Mouse (Mus musculus): ENCODE results near the gene Cadps.

The Cadps gene

DNA sequence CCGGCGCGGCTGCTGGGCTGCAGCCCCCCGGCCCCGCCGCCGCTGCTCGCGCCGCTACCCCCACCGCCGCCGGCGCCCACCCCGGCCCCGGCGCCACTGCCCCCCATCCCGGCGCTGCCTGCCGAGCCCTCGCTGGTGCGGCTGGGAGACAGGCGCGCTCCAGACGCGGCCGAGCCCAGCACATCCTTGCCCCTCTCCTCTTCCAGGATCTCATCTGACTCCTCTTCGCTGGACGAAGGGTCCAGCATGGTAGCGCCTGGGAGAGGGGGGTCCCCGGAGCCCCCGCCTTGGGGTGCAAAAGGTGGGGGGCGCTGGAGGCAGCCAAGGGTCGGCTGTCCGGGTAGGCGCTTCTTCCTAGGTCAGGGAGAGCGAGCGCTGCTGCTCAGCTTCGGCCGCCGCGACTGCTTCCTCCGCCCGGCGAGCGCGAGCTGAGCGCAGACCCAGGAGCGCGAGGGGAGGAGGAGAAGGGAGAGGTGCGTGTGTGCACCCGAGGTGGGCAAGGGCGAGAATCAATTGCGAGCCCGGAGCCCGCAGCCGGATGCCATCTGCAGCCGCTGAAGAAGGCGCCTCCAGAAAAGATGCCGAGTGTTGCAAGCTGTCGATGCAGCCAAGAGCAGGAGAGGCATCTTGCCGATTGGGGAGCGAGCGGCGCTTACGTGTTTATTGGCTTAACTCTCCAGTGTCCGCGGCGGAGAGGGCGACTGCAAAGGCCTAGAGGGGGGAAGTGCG, at the start of gene Cadps:
Gene Cadps, minus strand, starts transcription at position 589 of the 729 bp plus-strand sequence.
- DNase-seq (ENCODE audit: low spot score): peak; percentile 77

DNA sequence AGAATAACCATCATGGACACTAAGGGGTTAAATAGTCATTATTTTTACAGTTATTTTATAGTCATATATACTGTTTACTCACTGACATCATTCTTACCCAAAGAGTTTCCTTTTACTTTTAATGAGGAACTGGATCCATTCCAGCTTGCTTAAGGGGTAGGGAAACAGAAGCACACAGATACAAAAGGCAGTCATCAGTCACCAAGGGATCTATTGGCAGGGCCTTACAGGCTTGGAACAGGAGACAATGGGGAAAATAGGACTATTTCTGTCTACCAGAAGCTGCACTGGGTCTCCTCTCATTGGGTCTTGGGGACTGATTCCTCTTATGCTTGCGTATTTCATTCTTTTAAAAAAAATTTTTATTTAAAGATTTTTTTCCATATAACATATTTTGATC, 46.7 kb upstream of the Cadps start:
- DNase-seq (ENCODE audit: low spot score): no peak

DNA sequence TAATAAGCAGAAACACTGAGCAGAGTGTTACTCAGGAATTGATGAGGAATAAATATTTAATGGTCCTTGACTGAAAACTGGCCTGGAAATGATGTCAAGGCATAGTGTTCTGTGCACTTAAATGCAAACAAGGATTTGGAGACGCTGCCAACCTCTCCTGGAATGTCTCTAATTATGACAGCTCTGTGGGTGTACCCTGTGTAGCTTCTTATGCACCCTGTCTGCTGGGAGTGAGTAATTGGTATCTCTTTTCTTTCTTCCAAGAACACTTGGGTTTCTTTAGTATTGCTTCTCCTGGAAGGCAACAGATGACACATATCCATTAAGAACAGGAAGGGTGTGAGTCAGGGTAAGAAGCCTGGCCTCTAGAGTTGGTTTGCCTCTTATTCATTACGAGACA, 42.4 kb upstream of the Cadps start:
- no peak for DNase-seq (ENCODE audit: low spot score)

DNA sequence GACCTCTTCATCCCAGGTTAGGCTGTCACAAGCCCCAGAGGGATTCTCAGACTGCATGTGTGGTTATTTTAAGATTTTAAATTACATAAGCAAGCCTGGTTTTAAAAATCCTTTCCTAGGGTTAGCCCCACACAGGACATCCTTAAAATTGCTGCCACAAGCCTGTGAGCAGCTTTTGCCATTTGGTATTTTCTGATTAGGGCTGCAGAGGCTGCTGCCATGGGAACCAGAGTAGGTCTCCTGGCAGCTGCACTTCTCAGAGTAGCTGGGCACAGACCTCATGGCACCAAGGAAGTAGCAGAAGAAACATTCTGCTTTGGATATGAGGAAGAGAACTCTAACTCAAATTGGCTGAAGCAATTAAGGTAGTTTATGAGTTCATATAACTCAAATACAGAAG, 21.0 kb upstream of the Cadps start:
- no peak for DNase-seq (ENCODE audit: low spot score)

DNA sequence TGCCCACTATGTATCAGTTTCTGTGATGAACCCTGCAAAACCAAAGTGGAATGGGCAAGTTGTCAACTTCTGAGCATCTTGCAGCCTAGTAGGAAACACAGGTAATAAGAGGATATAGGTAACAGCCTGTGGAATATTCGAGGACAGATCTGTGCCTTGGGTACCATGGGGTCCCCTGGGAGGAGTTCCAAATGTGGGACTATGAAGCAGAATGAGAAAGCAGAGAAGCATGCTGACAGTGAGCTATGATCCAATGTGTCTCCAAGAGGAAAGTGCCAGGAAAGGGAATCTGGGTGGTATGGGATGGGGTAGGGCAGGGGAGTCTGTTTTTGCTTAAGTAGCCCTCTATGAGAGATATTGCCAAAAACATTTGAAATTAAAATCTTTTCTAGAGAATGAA, 16.6 kb upstream of the Cadps start:
- DNase-seq (ENCODE audit: low spot score): no peak

DNA sequence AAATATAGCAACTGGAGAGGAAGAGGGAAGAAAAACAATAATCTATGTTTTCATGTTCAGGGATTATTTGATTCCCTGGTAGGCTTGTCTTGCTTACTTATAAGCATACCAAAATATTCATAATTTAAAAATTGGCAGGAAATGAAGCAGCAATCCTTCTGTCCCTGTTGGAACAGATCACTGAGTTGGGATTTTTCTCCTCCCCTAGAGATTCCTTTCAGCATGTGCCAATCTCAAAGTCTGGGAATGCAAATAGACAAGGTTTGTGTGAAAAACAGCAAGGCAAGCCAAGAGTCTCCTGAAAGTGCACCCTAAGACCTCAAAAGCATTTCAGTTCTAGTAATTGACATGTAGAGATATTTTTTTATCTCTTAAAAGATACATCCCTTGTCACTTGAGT, 16.1 kb upstream of the Cadps start:
- DNase-seq (ENCODE audit: low spot score): no peak

DNA sequence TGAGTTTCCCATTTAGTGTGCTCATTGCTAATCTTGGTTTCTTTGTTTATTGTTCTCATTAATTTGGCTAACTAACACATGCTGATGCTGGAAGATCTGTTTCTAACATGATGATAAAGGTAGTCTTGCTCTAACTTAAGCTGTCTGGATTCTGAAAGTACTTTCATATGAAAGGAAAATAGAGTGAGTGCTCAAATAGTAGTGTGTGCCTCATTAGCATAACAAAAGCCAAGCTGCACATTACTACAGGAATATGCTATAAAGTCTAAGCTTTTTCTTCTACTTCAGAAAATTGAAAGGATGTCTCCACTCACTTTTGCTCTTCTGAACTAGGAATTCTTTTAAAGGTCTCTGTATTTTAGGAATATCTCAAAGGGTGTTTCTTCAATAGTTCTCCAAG, 15.4 kb upstream of the Cadps start:
- DNase-seq (ENCODE audit: low spot score): no peak

DNA sequence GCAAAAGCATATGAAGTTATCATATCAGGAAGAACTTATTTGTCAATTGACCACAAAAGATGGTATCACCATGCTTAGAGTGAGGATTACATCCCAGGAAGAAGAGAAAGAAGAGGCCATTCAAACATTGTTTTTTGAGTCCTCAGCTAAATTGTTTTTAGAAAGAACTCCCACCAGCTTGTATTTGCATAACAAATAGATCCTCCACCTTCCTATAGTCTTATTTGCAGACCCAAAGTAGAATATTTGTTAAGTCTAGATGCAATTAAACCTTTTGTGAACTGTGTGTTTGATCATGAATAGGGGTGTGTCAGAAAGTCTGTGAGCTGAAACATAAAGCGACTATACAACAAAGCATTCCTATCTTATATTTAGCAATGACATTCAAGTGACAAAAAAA, 15.0 kb upstream of the Cadps start:
- DNase-seq (ENCODE audit: low spot score): no peak

DNA sequence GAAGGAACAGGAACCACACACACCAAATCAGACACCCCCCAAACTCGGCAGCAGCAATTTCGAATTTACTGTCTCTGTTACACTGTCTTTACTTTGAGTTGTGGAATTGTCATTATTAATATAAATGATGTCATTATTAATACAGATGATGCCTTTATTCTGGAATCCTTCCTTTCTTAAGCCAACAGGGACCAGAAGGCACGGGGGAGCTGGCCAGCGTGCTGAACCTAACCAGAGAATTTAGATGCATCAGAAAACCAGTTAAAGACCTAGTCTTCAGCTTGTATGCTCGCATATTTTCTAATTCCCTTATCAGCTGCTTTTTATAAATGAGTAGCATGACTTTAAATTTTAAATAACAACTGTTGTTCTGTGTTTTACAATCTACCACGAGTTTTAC, 902 bp upstream of the Cadps start:
- peak; percentile 78 for DNase-seq (ENCODE audit: low spot score)

DNA sequence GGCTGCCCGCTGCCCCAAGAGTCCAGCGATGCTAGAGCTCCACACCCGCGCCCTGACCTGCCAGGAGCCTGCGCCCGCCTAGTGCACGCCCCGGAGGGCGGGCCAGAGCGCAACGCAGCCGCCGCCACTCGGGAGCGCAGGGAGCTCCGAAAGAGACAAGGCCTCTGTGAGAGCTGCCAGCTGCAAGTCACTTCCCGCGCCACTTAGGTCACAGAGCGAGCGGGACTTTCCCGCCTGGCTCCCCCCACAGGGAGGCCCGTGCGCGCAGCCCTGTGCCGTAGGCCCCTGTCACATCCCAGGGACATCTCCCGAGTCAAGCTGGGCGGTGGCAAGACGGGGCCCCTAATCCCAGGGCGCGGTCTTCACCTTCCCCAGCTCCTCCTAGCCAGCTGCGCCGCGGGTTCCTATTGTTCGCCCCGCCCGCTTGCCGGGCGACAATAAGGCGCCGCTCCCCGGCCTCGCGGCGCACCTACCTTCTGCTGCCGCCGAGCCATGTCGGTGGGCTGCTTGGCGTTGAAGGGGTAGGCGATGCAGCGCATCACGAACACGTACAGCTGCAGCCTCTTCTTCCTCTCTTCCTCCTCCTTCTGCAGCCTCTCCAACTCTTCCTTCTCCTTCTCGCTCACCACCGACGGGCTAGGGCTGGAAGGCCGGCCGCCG, 918 bp downstream of the Cadps start:
- peak; percentile 78 for DNase-seq (ENCODE audit: low spot score)

DNA sequence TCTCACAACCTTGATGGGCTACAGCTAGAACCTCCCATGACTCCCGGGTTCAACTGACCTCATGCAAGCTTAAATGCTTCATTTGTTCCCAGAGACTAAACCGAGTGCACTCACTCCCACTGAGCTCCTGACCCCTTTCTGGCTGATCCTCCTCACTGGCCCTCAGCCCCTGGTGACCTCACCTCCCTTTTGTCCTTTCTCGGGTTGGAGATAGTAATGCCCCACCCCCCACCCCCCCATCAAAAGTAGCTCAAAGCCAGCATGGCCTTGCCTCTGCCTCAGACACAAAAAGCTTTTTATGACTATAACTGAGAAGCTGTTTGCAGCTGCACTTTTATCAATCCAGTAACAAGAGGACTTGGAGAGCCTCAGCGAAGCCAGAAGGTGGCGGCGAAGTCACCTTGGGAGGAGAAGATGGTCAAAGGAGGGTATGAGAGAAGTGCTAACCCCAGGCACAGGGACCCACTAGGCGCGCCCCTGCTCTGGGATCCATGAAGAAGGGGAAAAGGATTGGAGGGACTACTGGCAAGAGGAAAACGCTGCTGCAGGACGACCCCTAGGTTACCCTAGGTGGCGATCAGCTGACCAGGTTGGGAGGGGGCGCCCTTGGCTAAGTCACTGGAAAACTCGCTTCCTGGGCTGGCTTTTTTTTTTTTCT, 1.6 kb downstream of the Cadps start:
- no peak for DNase-seq (ENCODE audit: low spot score)

DNA sequence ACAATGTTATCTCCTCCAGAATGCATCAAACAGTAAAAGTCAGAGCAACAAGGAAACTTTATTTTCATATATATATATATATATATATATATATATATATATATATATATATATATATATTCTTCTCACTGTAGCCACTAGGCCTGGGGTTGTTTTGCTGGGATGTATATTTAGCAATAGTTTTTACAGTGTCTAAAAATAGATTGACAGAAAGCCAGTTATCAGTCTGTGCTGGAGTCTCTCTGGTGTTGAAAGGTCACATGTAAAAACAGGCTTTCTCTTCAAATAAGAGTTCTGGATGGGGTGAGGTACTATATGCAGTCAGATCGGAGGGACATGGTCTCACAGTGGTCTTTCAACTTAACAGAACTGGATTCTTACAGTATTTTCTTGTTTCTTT, 2.7 kb downstream of the Cadps start:
- no peak for DNase-seq (ENCODE audit: low spot score)

DNA sequence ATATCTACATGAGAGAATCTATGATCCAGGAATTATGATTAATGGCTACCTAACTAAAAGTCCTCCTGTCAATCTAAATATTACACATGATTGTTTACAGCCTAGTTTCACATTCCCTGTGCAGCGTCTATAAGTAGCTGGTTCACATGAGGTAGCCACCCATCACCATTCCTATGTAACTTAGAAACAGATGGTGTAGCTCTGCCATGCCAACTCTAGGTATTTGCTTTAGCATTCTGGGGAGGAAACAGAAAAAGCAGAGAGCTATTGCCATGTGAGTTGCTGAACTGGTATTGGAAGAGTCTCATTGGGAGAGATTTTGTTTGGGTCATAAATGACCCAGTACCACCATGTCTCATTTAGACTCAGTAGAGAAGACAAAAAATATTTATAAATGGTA, 4.4 kb downstream of the Cadps start:
- no peak for DNase-seq (ENCODE audit: low spot score)

DNA sequence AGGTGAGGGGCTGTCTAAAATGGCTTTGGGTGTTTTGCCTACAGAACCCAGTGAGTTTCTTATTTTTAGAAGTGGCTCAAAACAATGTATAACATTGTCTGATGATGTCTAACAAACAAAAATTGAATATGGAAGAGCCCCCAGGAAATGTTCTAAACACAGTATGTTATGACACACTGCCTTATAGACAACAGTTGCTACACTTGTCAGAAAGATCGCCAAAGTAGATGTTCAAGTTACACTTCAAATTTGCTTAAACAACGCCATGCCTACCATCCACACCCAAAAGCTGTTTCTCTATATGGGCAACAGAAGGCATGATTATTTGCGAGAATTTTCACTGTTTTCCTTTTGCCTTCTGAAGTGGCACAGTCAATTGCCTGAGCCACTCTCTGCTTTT, 10.8 kb downstream of the Cadps start:
- no peak for DNase-seq (ENCODE audit: low spot score)

DNA sequence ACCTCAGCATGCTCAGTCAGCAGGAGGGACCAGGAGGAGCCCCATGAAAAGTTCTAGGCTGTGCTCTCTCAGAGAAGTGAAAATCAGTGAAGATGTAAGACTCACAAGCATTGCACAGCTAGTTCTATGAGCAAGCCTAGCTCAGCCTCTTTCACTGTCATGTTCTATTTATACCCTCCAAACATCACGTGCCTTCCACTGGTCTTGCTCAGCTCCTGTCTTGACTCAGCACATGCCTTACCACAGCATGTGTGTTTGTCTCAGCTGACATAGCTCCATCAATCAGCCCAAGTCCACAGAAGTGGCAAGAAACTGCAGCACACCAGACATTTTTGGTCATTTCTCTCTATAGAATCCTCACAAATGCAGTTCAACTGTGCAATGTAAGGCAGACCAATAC, 19.9 kb downstream of the Cadps start:
- no peak for DNase-seq (ENCODE audit: low spot score)

DNA sequence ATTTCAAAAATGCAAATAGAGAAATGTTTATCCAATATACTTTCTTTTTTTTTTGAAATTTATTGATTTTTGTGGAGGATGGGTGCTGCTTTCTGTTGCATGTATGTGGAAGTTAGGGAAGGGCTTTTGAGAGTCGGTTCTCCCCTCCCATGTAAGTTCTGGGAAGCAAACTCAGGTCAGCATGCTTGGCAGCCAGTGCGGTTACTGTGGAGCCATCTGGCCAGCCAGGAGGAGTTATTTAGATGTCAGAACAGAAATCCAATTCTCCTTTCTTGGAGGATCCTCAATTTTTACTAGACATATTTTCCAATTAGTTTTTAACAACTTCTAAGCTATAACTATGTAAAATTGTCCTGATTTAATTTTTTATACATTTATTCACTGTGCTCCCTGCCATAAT, 21.8 kb downstream of the Cadps start:
- DNase-seq (ENCODE audit: low spot score): no peak

DNA sequence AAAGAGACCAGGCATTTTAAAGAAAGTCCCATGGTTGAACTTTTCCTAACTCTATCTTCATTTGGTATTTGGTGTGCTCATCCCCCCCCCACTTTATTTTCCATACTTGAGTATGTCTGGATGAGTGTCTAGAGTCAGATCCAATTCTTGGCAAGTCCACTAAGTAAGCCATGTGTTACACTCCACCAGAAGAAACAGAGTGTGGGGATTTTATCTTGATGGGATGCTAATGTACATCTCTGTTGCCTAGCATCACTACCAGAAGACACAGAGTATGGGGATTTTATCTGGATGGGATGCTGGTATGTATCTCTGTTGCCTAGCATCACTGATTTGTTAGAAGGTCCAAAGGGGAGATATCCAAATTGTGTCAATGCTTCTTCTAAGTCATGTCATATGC, 24.0 kb downstream of the Cadps start:
- no peak for DNase-seq (ENCODE audit: low spot score)

DNA sequence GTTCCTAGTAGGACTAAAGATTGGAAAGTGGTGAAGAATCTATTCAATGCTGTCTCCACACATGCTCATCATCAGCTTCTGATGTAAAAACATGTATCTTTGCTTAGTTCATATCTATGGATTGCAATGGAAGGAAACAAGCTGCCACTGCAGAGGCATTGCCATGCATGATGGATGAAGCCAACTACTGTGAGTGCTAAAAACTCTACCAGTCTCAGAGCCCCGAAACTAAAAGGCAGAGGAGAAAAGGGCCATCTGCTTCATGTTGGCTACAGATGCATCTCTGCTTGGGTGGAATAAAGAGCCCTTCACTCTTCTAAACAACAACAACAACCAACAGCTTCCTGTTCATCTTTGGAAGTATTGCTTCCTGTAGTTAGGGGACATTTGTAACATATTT, 38.6 kb downstream of the Cadps start:
- no peak for DNase-seq (ENCODE audit: low spot score)

DNA sequence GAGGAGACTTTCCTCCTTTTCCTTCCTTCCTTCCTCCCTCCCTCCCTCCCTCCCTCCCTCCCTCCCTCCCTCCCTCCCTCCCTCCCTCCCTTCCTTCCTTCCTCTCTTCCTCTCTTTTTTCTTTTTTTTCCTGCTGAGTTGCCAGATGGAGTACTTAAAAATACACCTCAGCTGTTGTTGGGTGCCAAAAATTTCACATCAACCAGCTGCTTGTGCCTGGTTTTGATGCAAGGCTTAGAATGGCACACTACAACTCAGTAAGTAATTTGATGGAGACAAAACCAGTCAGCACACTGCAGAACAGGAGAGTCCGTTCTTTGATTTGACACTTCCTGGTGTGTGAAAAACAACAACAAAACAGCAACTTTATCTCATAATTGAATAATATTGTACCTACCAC, 42.9 kb downstream of the Cadps start:
- no peak for DNase-seq (ENCODE audit: low spot score)

DNA sequence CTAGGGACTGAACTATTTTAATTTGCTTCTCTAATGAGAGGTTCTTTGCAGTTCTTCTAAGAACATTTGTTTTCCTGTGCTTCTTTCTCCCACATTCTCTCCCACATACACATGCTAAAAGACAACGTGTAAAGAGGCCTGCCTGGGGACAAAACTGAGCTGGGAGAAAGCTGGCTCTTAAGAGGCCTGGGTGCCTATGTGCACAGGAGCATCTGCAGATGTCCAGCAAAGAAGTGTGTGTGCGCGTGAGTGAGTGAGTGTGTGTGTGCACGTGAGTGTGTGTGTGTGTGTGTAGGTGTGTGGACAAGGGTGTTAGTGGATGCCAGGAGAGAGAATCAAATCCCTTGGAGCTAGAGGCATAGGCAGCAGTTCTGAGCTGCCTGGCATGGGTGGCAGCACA, 44.9 kb downstream of the Cadps start:
- no peak for DNase-seq (ENCODE audit: low spot score)

DNA sequence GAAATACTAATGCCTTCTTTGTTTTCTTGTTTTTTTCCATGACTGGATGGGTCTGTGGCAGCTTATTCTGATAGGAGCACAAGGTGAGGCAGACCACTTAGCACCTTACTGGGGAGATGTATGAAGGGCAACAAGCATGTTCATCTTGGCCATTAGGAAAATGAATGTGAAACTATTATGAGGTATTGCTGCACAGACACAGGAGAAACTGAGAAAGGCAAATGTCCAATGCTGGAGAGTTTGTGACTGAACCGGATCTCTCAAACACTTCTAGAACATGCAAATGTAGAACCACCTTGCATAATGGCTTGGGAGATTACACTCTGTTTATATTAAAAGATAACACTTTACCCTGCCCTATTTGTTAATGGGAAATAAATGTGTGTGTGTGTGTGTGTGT, 54.0 kb downstream of the Cadps start:
- DNase-seq (ENCODE audit: low spot score): no peak

DNA sequence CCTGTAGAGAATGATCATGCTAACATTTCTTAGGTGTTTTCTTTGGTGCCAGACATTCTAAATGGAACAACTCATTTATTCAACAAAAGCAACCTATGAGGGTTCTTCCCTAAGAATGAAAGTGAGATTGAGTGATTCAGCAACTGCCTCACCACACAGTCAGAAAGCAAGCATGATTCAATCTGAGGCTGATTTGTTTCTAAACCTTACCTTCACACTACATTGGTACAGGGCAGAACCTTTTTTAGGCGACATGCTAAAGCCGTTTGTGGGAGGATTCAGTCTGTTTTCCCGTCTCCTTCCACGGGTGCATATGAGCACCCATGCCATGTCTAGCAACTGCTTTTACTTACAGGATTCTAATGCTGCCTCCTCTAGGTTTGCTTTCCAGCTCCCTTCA, 69.6 kb downstream of the Cadps start:
- no peak for DNase-seq (ENCODE audit: low spot score)

DNA sequence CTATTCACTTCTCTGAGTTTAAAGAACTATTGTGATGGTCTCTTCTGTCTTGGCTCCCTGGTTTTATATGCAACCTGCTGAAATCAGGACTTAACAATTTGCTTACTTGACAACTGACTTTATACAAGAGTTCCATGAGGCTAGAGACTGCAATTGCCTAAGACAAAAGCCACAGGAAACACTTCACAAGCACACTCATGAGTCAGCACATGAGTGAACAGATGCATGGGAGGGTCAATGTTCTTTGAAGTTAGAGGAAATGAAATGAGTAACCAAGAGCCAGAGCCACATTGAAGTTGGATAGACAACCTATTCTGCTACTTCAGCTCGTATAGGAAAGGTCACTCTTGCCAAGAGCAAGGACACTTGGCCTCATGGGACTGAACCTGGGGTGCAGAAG, 71.1 kb downstream of the Cadps start:
- no peak for DNase-seq (ENCODE audit: low spot score)

DNA sequence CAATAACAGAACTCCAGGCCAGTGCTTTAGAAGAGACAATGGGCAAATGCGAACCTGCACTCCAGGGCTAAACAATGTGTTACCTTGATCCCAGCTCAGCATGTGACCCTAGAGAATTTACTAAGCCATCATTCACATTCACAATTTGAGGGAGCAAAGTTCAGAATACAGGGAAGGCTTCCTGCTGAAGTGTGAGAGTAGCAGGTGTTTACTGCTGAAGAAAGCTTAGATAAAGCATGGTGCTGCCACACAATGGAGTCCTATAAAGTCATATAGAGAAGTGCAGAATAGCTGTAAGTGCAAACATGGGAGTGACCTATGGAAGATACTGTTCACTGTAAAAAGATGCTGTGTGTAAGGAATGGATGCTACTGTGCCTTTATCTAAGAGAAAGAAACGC, 91.9 kb downstream of the Cadps start:
- DNase-seq (ENCODE audit: low spot score): no peak

Measured in embryo, embryonic 10.5 days (tissue).